Mouse (Mus musculus): ENCODE measurements around the gene Dydc2. TPM values are rescaled to one million over a fixed set of nuclear protein-coding genes. Genes with fewer than 3 reads are reported as not detected.
A peak's percentile ranks its signal among the peaks of the same experiment; 100 is the strongest.

Gene Dydc2
- total RNA-seq, 2 experiments from 2014 or later: not detected

DNA sequence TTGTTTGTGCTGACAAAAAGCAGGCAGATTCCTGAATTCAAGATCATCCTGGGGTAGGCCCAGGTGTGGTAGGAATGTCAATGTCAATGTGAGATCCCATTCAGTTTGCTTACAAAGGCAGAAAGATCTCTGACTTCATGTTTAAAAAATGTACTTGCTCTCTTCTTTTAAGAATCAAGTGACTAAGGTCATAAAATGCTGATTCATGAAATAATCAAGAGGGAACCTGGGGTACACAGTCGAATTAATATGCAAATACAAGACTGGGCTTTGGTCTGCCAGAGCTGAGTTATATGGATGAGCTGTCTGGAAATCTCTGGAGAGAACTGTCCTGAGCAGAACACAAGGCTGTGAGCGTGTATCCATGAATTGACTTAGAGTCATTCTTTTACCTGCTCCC, 21.6 kb downstream of the Dydc2 start:
- intact Hi-C loops (cut with DNase I): no loop called here
- DNase-seq: no peak

DNA sequence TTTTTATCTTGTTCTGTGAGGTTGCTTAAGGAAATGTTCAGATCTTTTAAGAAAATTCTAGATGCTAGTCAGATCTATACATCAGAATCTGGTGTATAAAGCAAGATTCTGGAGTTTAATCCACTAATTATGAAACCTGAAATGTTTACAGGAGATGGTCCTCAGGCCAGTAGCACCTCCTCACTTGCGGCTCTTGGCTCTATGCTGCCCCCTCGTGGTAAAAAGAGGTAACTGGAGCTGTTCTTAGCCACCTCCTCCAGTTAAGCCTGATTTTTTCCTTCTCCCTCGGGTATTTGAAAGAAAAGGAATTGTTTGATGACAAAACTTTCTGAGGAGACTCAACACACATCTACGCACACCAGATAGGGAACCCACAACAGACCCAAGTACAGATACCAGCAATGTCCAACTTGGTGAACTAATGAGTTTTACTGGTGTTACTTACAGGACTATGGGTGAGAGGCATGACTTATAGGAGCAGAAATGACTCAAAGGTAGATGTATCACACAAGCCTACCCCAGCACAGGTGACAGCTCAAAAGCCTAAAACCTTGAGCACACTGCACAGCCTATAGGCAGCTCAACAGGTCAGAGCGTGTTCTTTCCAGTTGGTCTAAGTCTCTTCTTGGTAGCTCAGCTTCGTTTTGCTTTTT, 33.7 kb downstream of the Dydc2 start:
- intact Hi-C loops (cut with DNase I): loop anchor here (10.0 kb wide), 1 partner anchor 1500 kb away; no protein-coding TSS in a partner anchor

DNA sequence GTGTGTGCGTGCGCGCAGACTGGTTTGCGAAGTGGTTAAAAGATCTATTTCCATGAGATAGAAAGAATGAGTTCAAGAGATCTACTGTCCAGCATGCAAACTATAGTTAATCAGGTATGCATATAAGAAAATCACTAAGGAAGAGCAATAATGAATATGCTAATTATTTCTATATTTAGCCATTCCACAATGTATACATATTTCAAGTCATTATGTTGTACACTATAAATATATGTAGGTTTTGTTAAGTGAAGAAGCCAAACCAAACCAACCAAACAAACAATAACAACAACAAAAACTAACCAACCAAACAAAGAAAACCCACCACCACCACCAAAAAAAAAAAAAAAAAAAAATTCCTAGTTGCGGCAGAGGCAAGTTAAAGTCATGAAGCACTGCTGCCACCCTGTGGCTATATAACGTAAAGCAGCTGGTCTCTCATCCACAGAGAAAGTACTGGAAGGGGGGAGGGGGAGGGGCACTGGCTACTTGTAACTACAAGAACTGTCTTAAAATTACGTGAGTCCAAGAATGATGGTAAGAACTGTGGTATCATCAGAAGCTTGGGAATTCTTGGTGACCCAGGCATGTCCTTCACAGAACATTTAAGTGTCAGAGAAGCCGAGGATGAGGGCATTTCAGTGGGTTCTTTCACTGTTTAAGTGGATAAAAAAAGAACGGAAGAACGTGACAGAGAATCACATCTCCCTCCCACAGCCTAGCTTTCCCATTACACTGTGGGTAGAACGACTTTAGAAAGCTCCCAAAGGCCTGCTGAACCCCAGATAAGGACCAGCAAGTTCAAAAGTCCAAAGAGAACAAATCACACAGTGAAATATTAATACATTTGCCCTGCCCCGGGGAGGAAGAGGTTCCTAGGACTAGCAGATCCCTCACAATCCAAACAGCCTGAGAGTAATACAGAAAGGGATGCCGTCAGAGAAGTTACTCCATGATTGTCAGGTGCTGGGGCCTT, 35.6 kb downstream of the Dydc2 start:
- intact Hi-C loops (cut with DNase I): loop anchor here (1.0 to 10.0 kb wide), 3 partner anchors 54 to 1499 kb away; no protein-coding TSS in a partner anchor
- DNase-seq: peak; percentile 62 to 78

More for the DNA sequence above, 33.7 kb downstream of the Dydc2 start:
- peak; percentile 47 to 67 for DNase-seq

DNA sequence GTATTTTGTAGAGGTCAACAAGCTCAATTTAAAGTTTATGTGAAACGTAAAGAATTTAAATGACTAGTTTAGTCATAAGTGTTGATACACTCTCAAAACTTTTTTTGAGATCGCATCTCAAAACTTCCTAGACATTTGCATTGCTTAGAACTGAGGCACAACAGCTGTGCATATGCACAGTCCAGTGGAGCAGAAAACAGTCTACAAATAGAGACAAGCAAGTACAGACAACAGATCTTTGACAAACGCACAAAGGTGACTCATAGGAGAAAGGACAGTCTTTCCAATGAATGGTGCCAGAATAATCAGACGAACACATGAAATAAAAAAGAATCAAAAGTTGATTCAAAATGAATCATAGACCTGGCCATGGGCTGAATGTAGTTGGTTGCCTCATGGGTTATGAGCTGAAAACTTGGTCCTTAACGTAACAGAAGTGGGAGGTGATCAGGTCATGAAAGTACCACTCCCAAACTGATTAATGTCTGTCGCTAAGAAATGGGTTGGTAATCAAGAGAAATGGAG, 38.0 kb downstream of the Dydc2 start:
- DNase-seq: no peak
- intact Hi-C loops (cut with DNase I): loop anchor here (10.0 kb wide), 1 partner anchor 1496 kb away; no protein-coding TSS in a partner anchor

DNA sequence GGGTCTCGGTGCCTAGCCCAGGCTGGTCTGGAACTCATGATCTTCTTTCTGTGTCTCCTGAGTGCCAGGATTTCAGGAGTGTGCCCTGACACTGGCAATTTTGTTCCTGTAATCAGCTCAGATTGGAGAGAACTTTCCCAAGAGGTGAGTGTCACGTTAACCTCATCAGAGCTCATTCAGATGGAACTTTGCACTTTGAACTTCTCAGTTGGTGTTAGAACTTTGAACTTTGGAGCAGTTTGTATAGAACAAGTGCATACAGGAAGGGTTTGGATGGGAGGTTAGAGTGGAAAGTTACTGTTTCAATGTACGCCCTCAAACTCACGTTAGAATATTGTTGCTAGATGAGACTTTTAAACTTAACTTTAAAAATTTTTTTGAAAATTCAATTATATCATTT, 39.7 kb downstream of the Dydc2 start:
- intact Hi-C loops (cut with DNase I): no loop called here
- DNase-seq: no peak

DNA sequence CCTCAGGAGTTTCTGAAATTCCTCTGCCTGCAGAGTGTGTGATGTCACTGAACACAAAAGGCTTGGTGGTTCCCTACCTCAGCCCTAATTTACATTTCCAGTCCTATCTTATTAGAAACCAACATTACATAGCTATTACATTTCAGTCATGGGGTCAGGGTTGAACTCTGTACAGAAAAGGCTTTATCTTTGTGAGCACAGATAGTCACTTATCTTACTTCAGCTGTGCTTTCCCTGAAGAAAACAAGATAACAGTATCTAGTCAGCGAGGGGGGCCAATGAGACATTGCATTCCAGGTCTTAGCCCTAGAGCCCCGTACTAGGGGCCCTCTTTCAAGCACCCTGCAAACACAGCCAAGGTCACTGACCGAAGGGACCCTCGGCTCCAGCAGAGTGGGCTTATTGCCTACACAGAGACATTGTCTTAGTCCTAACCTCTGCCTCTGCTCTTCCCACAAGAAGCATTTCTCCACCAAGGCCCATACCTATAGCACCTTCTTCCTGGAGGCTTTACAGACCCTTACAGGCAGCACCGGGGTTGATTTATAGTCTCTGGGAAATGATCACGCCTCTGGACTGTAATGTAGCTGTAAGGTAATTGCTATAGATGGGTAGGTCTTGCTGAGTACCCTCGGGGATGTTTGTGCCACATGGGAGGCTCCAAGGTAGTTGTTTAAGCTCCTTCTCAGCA, 43.3 kb downstream of the Dydc2 start:
- intact Hi-C loops (cut with DNase I): no loop called here
- DNase-seq: no peak

DNA sequence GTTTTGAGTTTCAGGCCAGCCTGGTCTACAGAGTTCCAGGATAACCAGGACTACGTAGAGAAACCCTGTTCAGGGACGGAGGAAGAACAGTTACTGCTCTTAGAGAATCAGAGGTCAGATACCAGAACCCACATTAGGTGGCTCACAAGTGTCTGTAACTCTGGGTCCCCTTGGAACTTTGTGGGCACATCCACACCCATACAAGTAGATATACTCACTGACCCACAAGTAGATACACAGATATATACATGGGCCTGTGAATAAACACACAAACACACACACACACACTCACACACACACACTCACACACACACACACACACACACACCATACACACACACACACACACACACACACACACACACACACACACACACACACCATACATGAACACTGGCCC, 43.9 kb downstream of the Dydc2 start:
- DNase-seq: no peak
- intact Hi-C loops (cut with DNase I): no loop called here

DNA sequence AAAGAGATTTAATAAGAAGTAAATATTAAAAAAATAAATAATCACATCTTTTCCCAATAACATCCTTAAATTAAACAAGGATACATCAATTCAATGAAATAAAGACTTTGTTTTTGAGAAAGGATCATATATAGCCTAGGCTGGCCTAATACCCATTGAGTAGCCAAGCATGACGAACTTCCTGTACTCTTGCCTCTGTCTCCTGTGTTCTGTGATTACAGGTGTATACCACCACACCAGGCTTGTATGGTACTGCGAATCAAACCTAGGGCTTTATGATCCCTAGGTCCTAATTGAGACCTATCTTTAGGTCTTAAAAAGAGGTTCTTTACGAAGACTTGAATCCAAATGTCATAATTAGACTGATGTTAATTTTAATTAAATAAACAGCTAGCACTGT, 47.8 kb downstream of the Dydc2 start:
- no peak for DNase-seq
- intact Hi-C loops (cut with DNase I): no loop called here

DNA sequence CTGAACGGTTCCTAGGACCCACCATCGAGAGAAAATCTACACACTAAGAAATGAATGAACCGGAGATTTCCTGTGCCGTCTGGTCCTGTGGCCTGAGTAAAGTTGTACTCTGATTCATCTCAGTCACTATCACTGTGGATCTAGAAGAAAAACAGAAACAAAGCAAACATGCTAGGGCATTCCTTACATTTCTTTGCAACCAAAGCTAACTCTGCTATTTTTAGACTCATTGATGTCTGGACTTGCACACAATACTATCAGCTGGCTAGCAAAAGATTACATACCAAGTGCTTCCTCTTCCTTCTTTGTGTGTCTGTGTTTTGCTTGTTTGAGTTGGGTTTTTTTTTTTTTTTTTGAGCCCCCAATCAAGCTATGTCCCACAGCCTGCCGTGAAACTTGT, 51.5 kb downstream of the Dydc2 start:
- no peak for DNase-seq
- intact Hi-C loops (cut with DNase I): no loop called here

DNA sequence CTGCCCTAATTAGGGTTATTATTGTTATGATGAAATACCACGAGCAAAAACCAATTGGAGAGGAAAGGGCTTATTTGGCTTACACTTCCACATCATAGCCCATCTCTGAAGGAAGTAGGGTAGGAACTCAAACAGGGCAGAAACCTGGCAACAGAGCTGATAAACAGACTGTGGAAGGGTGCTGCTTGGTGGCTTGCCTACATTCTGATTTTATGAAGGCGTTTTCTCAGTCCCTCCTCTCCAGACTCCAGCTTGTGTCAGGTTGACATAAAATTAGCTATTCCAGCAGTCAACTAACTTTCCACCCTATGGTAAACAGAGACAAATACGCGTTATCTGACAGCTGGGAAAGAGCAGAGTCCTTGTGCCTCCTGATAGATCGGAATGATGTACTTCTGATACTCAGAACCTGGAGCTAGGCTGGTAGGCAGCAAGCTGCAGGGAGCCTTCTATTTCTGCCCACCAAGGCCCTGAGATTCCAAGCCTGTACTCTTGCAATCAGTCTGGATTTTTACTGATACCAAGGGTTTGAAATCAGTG, 54.2 kb downstream of the Dydc2 start:
- intact Hi-C loops (cut with DNase I): no loop called here
- no peak for DNase-seq

DNA sequence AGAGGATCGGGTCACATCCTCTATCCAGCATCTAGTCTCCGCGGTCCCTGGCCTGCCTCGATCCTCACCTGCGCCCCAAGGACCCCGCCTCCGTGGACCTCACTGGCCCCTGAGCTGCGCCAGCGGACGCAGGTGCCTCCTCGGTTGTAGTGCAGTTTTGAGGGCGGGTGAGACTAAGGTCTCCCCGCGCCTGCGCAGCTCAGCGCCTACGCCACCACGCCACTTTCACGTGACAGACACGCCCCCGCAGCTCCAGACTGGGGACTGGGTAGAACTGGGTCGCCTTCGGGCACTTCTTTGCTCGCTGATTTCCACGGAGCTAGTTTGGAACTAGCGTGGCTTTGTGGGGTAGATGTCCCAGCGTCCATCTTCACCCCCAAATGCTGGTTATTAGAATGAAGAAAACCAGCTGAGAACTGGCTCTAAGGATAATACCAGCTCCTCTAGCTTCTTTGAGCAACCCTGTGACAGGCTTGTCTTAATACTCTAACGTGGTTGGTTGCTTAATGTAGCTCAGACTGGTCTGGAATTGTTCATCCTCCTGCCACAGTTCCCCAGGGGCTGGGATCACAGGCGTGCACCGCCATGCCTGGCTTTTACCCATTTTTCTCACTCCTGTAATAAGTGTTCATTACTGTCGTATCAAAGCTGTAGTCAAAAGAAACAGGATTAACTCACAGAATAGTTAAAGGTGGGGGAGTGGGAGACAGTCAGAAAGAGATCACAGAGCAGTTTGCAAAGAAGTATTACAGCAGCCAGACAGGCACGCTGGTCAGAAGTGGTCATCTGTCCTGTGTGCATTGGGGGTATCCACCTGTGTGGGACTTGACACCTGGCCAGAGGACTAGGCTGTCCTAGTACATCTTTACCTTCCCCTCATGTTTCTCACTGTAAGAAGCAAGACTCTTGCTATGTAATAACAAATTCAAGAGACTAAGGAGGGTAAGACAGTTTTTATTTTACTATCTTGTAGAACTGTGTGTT, 55.1 kb downstream of the Dydc2 start, which contains the start of gene Fam213a:
Gene Fam213a (minus strand): TSS at position 159 of the 984 bp plus-strand sequence.
- intact Hi-C loops (cut with DNase I): no loop called here
- DNase-seq: peak; percentile 83

DNA sequence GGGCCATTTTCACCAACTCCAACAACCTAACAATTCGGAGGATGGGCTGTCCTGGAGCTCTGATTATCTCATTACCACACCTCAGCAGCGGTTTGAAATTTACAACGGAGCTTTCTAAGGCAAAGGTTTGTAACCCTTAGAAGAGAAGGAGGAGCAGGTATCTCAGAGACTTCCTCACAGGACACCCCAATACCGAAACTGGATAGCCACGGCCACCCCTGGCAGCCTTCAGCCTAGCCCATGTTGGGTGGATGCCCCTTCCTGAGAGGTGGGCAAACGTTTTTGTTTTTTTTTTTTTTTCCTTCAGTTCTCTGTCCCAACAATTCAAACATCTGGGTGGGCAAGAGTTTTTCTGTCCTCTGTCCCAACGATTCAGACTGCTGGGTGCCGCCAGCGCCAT, 55.9 kb downstream of the Dydc2 start:
- intact Hi-C loops (cut with DNase I): no loop called here

DNA sequence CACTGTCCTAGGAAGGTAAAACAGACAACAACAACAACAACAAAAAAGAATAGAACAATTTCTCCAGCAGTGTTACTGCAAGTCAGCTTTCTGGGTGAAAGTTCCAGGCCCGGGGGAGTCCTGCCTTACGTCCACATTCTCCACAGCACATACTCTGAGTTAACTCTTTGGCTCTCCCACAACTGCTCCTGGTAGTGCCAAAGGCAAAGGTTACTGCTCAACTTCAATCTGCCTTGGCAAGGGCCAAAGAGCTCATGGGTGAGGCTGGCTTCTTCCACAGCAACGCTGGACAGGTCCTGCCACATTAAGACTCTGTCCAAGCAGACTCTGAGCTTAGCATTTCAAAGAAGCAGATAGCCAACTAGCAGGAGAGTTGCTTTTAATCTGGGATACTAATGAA, 57.1 kb downstream of the Dydc2 start:
- intact Hi-C loops (cut with DNase I): no loop called here
- no peak for DNase-seq

More for the DNA sequence above, 55.9 kb downstream of the Dydc2 start:
- DNase-seq: no peak

DNA sequence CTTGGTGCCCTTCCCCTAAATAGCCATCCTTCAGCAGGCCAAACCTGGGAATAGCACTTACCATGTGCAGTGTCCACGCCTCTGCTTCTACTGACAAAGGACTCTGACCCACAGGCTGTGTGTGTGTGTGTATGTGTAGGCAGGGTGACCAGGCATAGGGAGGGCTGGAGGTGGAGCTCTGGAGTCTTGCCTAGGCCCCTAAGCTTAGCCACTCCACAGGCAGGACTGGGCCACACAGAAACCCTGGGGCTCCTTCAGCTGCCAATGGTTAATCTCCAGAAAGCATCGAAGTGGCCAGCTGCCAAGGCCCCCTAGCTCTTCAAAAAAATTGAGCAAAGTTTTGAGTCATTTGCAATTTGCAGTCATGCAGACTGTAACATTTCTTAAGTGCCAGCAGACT, 60.9 kb downstream of the Dydc2 start:
- intact Hi-C loops (cut with DNase I): no loop called here
- no peak for DNase-seq

DNA sequence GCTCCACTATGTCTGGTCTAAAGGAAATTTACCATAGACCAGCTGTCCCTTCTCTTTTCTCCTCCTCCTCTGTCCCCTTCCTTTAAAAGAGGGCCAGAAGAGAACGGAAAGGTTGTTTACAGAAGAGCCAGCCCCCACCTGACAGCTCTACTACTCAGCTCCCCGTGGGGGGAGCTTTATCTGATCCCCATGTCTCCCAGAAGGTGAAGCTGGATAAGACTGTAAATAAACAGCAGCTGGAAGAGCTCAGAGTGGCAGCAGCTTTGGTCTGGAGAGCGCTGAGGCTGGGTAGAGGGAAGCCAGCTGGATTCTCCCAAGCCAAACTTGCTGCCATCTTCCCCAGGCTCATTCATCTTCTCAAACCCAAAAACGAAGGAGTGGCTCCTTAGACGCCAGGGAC, 61.4 kb downstream of the Dydc2 start:
- intact Hi-C loops (cut with DNase I): no loop called here
- no peak for DNase-seq

DNA sequence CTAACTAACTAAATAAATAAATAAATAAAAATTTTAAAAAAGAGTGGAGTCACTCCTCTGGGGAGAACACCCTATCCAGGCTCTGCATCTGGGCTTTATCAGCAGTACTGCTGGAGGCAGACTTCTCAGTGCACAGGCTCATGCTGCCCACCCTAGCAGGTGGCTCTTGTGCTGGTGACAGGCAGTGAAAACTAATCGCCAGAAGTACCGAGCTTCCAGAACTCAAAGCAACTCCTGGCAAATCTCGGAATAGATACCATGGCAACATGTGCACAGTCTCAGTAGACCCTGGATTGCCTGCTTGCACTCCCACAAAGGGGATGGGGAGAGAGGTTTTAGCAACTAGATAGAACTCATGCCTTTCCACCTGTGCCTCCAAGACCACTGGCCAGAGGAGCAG, 62.1 kb downstream of the Dydc2 start:
- intact Hi-C loops (cut with DNase I): no loop called here
- DNase-seq: no peak

DNA sequence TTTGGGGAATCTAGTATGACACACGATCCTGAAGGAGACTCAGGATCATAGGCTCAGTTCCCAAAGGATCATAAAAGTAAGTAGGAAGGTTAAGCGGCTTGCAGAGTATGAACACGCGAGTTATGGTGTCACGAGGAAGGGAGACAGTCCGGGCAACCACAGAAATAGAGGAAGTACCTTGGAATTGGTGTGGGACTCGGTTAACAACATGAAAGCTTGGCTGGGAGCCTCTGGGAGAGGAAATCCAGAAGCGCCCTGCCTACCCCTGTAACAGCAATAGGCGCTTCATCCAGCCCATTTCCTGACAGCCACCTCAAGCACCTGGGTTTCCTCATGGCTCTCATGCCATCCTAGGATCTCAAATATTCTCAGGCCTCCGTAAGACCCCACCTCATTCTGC, 62.7 kb downstream of the Dydc2 start:
- intact Hi-C loops (cut with DNase I): no loop called here

DNA sequence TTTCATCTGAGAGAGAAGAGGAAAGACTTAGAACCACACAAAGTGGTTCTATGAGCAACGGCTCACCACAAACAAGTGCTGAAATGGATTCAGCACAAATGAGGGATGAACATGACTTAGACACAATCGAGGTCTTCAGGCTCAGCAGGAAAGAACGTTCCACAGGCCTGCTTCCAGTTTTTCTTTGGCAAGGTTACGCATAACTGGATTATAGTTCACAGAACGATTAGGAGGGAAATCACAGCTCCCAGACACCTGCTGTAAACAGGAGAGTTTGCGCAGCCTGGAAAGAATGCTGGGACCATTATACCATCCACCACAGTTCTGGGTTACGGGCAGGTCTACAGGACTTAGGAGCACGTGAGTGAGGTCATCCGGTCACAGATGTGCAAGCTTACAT, 63.3 kb downstream of the Dydc2 start:
- no peak for DNase-seq
- intact Hi-C loops (cut with DNase I): no loop called here

More for the DNA sequence above, 62.7 kb downstream of the Dydc2 start:
- DNase-seq: no peak

Measured in heart, postnatal 36 days (tissue).